Comparison of ENCODE assay signal across 8 mouse cellular contexts in genomic region chrX:97069816-97070215, GRCm38 (mm10). TPM values are rescaled to one million over a fixed set of nuclear protein-coding genes. Genes with fewer than 3 reads are reported as not detected.
A peak's percentile ranks its signal among the peaks of the same experiment; 100 is the strongest.
DNase-seq lines count a peak whose midpoint lies in the region; ATAC-seq and TF ChIP-seq lines count a peak whose summit lies in the region.

No protein-coding gene starts in this region.

- H3K27me3 ChIP-seq in hindbrain, embryonic 12.5 days, result peaks cover 15% of the 10 kb centered on the region
- peaks cover 11% of the 10 kb centered on the region; the same call in 1 of the 2 replicates for H3K27me3 ChIP-seq in midbrain, embryonic 13.5 days

- peaks cover 2% of the 10 kb centered on the region; the same call in 1 of the 2 replicates for H3K4me1 ChIP-seq in hindbrain, embryonic 12.5 days
- H3K4me1 ChIP-seq in midbrain, embryonic 13.5 days (replicated peaks), result no peaks in the 10 kb centered on the region

- no peak overlapping the region for H3K27ac ChIP-seq in hindbrain, embryonic 12.5 days
- no peak overlapping the region for H3K27ac ChIP-seq in midbrain, embryonic 13.5 days
- no peak overlapping the region for H3K27ac ChIP-seq in layer of hippocampus, adult 2 months

- peak; percentile 1 for DNase-seq in adrenal gland, adult 8-10 months
- DNase-seq in brain, embryonic 18.5 days (ENCODE audit: low read depth, low spot score), result peak; percentile 4
- no peak for DNase-seq in thymus, postnatal 36 days
- no peak for DNase-seq in cerebellum, adult 9-11 months
- DNase-seq in layer of hippocampus, adult 2 months (ENCODE audit: low spot score in 2 of 2), result no peak

- no peaks in the 10 kb centered on the region for H3K9me3 ChIP-seq in hindbrain, embryonic 12.5 days (replicated peaks)
- no peaks in the 10 kb centered on the region for H3K9me3 ChIP-seq in midbrain, embryonic 13.5 days

- no peaks in the 10 kb centered on the region for H3K36me3 ChIP-seq in hindbrain, embryonic 12.5 days
- no peaks in the 10 kb centered on the region for H3K36me3 ChIP-seq in midbrain, embryonic 13.5 days

- WGBS in hindbrain, embryonic 12.5 days, result 15% methylated on average over 11 of the region's 11 CpGs
- WGBS in midbrain, embryonic 13.5 days, result 14% methylated on average over 10 of the region's 11 CpGs

- peak; percentile 90 for ATAC-seq in hindbrain, embryonic 12.5 days (ENCODE audit: low FRiP score)
- peak; percentile 99 for ATAC-seq in midbrain, embryonic 13.5 days
- ATAC-seq in monocyte, adult 5-6 weeks (replicated peaks; ENCODE audit: insufficient number of reproducible peaks, low FRiP score, low TSS enrichment, poor library complexity, severe bottlenecking), result no peak

- peak overlapping the region; percentile 24; the same call in 1 of the 2 replicates for H3K4me2 ChIP-seq in hindbrain, embryonic 12.5 days (replicated peaks)
- H3K4me2 ChIP-seq in midbrain, embryonic 13.5 days (replicated peaks), result peak overlapping the region; percentile 34

- H3K4me3 ChIP-seq in hindbrain, embryonic 12.5 days, result no peak overlapping the region
- H3K4me3 ChIP-seq in midbrain, embryonic 13.5 days (replicated peaks), result no peak overlapping the region
- no peak overlapping the region for H3K4me3 ChIP-seq in layer of hippocampus, adult 2 months

- no peak for TF ChIP-seq CTCF in layer of hippocampus, adult 2 months (conservative IDR thresholded peaks at IDR 0.05)

- no peak overlapping the region for H3K9ac ChIP-seq in hindbrain, embryonic 12.5 days
- no peak overlapping the region for H3K9ac ChIP-seq in midbrain, embryonic 13.5 days (replicated peaks)

RNA-seq across cellular contexts. Expression of gene Pgr15l, which starts 2.6 kb away (rescaled TPM):
- total RNA-seq in adrenal gland, adult 8-10 months (2022), result under 1 TPM in 2 of 4 experiments, not detected in 2; 0.03 to 0.07 TPM
- not detected in 2 replicates for polyA plus RNA-seq in hindbrain, embryonic 12.5 days (2016; fragmentation: Nextera tagmentation; extraction: Ambion mirVana)
- polyA plus RNA-seq in midbrain, embryonic 13.5 days (2015; fragmentation: Nextera tagmentation; extraction: Ambion mirVana), result 0.04 and 0.09 TPM in 2 replicates
- total RNA-seq in layer of hippocampus, adult 2 months (2021), result under 1 TPM; 0.10 to 0.39 TPM
- total RNA-seq in monocyte, adult 5-6 weeks (2017), result not detected in 3 replicates

Comparison
In these comparisons a context has a peak if more than half of its experiments do, and no peak if none do; other contexts are left out.
1. DNase-seq: peak in adrenal gland, adult 8-10 months (single experiment) and brain, embryonic 18.5 days (single experiment); none in thymus, postnatal 36 days (0 of 2), cerebellum, adult 9-11 months (single experiment) and layer of hippocampus, adult 2 months (0 of 2).